Mouse (Mus musculus): Measurements from ENCODE around the gene Pard3b. TPM values are rescaled to one million over a fixed set of nuclear protein-coding genes. Genes with fewer than 3 reads are reported as not detected.

Gene Pard3b
- polyA plus RNA-seq, 1 experiment from 2014 or later = 10.5 TPM

DNA sequence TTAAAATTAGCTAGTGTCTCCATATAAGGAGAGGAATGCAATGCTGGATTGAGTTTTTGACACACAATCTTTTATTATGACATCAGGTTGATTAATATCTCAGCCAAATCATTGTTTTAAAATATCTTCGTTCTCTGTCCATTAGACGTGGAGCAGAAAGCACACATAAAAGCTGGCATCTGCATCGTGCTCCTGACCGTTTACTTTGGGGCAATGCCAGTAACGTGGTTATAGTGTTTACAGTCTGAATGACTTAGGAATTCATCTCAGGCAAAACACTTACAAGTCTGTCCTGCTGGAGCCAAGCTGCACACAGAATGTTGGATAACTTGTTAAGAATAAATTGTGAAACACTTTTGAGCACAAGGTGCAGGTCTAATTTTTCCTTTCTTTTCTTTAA, 141.3 kb downstream of the Pard3b start:
- no peak overlapping the region for H3K4me3 ChIP-seq (ENCODE audit: low read depth, low read length)
- H3K9me3 ChIP-seq (replicated peaks; ENCODE audit: control insufficient read depth, low read length) = no peaks in the 10 kb centered on the region
- H3K27ac ChIP-seq (ENCODE audit: low read depth, low read length) = no peak overlapping the region
- no peaks in the 10 kb centered on the region for H3K4me1 ChIP-seq (ENCODE audit: control insufficient read depth, insufficient read depth, low read length)
- no peak overlapping the region for H3K9ac ChIP-seq (ENCODE audit: low read depth, low read length)
- no peaks in the 10 kb centered on the region for H3K27me3 ChIP-seq (ENCODE audit: control insufficient read depth, insufficient read depth, low read length)
- H3K36me3 ChIP-seq (ENCODE audit: control insufficient read depth, insufficient read depth, low read length) = no peaks in the 10 kb centered on the region
- ATAC-seq (replicated peaks; ENCODE audit: insufficient number of reproducible peaks, low FRiP score, low TSS enrichment) = no peak
- no peak overlapping the region for H3K4me2 ChIP-seq
- 40% methylated on average over 5 of the region's 5 CpGs for WGBS (ENCODE audit: insufficient replicate concordance)

DNA sequence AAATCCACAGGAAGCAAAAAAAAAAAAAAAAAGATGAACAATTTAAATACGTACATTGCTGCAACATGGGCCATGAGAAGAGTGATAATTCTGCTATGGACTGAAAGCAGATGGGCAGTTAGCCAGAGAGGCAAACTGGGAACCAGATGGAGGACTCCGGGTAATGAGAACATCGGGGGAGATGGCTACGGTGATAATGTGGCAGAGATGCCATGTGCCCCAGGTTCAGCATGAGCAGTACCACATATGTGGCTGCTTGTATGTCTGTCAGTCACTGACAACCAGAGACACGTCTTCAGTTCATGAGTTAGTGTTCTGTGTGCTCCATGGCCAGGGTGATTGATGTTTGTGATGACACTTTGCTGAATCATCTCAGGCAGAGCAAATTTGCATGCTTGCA, 157.7 kb downstream of the Pard3b start:
- Histone ChIP-seq H3K4me3 (ENCODE audit: low read depth, low read length) (no peak overlapping the region), H3K27me3 (ENCODE audit: control insufficient read depth, insufficient read depth, low read length) (no peaks in the 10 kb centered on the region), H3K4me2 (no peak overlapping the region), H3K27ac (ENCODE audit: low read depth, low read length) (no peak overlapping the region), H3K9ac (ENCODE audit: low read depth, low read length) (no peak overlapping the region), H3K36me3 (ENCODE audit: control insufficient read depth, insufficient read depth, low read length) (no peaks in the 10 kb centered on the region), H3K4me1 (ENCODE audit: control insufficient read depth, insufficient read depth, low read length) (no peaks in the 10 kb centered on the region), H3K9me3 (replicated peaks; ENCODE audit: control insufficient read depth, low read length) (0 out of 2 replicates have a peak, but pooled peaks cover 3% of the 10 kb centered on the region)
- no peak for ATAC-seq (replicated peaks; ENCODE audit: insufficient number of reproducible peaks, low FRiP score, low TSS enrichment)
- WGBS (ENCODE audit: insufficient replicate concordance) = 82% methylated on average over 5 of the region's 5 CpGs

DNA sequence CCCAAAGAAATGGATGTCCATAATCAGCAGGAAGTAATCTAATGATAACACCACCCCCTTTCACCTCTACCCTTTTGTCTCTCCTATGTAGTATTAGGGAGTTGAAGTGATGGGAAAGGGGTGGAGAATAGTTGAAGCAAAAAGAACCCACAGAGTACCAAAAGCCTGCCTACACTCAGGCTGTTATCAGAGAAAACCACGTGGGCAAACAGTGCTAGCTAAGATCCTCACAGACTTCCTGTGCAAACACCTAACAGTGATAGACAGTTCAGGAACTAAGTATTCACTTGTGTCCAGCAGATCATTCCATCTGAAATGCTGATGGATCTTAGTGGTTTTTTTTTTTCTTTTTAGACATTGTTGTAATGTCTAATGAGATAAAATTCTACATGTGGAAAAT, 181.6 kb downstream of the Pard3b start:
- no peak for ATAC-seq (replicated peaks; ENCODE audit: insufficient number of reproducible peaks, low FRiP score, low TSS enrichment)
- Histone ChIP-seq H3K4me3 (ENCODE audit: low read depth, low read length) (no peak overlapping the region), H3K9ac (ENCODE audit: low read depth, low read length) (no peak overlapping the region), H3K9me3 (replicated peaks; ENCODE audit: control insufficient read depth, low read length) (no peaks in the 10 kb centered on the region), H3K27me3 (ENCODE audit: control insufficient read depth, insufficient read depth, low read length) (no peaks in the 10 kb centered on the region), H3K4me1 (ENCODE audit: control insufficient read depth, insufficient read depth, low read length) (no peaks in the 10 kb centered on the region), H3K4me2 (no peak overlapping the region), H3K27ac (ENCODE audit: low read depth, low read length) (no peak overlapping the region), H3K36me3 (ENCODE audit: control insufficient read depth, insufficient read depth, low read length) (no peaks in the 10 kb centered on the region)
- WGBS (ENCODE audit: insufficient replicate concordance) = 0% methylated on average over 1 of the region's 1 CpGs

DNA sequence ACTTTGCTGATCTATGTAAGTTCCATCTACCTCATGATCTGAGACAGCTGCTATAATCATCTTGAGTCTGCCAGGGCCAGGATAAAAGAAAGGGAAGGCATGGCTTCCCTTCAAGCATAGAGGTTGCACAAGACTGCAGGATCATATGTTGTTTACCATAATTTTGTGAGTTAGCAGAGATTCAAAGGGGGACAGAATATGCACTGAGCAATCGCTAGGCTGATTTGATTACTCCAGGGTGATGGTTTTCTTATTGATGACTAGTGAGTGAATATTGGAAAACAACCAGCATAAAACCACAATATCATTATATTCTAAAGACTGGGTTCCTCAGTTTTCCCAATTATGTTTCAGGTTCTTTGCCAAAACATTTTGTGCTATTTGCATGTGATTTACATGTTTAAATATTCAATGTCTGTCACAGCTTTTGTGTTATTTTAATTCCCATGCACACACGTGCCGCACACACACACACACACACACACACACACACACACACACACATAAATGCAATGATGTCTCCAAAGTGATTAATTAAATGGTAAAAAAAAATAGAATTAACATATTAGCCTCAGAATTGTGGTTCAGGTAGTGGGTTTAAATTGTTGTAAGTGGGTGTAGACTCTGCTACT, 187.1 kb downstream of the Pard3b start:
- H3K27ac ChIP-seq (ENCODE audit: low read depth, low read length) = no peak overlapping the region
- H3K36me3 ChIP-seq (ENCODE audit: control insufficient read depth, insufficient read depth, low read length) = no peaks in the 10 kb centered on the region
- no peak overlapping the region for H3K4me2 ChIP-seq
- no peaks in the 10 kb centered on the region for H3K4me1 ChIP-seq (ENCODE audit: control insufficient read depth, insufficient read depth, low read length)
- no peaks in the 10 kb centered on the region for H3K9me3 ChIP-seq (replicated peaks; ENCODE audit: control insufficient read depth, low read length)
- ATAC-seq (replicated peaks; ENCODE audit: insufficient number of reproducible peaks, low FRiP score, low TSS enrichment) = no peak
- H3K27me3 ChIP-seq (ENCODE audit: control insufficient read depth, insufficient read depth, low read length) = no peaks in the 10 kb centered on the region
- H3K4me3 ChIP-seq (ENCODE audit: low read depth, low read length) = no peak overlapping the region
- WGBS (ENCODE audit: insufficient replicate concordance) = 85% methylated on average over 3 of the region's 3 CpGs
- no peak overlapping the region for H3K9ac ChIP-seq (ENCODE audit: low read depth, low read length)

DNA sequence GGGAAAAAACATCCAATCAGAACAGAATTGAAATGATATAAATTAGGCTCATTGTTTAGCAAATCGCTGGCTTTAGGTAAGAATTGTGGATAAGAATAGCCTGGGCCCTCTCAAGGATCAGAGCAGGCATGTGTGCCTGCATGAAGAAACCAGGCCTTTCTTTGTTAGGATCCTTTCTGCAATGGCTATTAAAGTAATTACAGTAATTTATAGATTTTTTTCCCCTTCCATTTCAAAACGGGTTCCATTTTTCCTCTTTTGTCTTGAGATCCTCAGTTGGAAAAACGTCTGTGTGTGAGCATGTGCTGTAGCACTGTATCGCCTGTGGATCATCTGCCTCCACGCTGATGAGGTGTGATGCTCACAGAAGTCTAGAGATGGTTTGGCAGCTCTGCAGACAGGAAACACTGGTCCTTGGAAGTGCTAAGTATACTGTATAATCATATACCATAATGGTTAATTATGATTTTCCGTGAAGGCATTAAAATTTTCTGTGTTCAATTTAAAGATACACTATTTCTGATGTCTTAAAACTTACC, 198.5 kb downstream of the Pard3b start:
- no peak for ATAC-seq (replicated peaks; ENCODE audit: insufficient number of reproducible peaks, low FRiP score, low TSS enrichment)
- Histone ChIP-seq H3K36me3 (ENCODE audit: control insufficient read depth, insufficient read depth, low read length) (no peaks in the 10 kb centered on the region), H3K27ac (ENCODE audit: low read depth, low read length) (no peak overlapping the region), H3K4me1 (ENCODE audit: control insufficient read depth, insufficient read depth, low read length) (no peaks in the 10 kb centered on the region), H3K9ac (ENCODE audit: low read depth, low read length) (no peak overlapping the region), H3K4me3 (ENCODE audit: low read depth, low read length) (no peak overlapping the region), H3K9me3 (replicated peaks; ENCODE audit: control insufficient read depth, low read length) (no peaks in the 10 kb centered on the region), H3K27me3 (ENCODE audit: control insufficient read depth, insufficient read depth, low read length) (no peaks in the 10 kb centered on the region), H3K4me2 (no peak overlapping the region)
- 70% methylated on average over 6 of the region's 6 CpGs for WGBS (ENCODE audit: insufficient replicate concordance)

DNA sequence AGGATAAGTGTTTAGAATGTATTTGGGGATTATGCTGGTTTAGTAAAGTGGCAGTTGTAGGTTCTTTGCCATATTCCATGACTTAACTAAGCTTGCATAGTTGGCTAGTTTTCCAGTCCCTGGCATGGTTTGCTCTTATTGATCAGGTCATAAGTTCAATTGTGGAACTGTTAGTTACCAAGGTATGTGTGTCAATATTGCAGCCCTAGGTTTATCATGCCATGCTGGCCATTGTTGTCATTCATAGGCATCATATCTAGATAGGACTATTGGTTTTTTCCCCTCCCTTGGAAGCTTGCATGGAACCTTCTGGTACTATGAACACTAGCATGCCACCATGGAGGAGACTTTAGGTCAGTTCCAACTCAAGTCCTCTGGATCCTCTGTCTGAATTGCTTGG, 208.0 kb downstream of the Pard3b start:
- no peak for ATAC-seq (replicated peaks; ENCODE audit: insufficient number of reproducible peaks, low FRiP score, low TSS enrichment)
- Histone ChIP-seq H3K9ac (ENCODE audit: low read depth, low read length) (no peak overlapping the region), H3K4me1 (ENCODE audit: control insufficient read depth, insufficient read depth, low read length) (no peaks in the 10 kb centered on the region; the same call in 1 of the 2 replicates), H3K9me3 (replicated peaks; ENCODE audit: control insufficient read depth, low read length) (no peaks in the 10 kb centered on the region), H3K27me3 (ENCODE audit: control insufficient read depth, insufficient read depth, low read length) (no peaks in the 10 kb centered on the region), H3K4me2 (no peak overlapping the region), H3K4me3 (ENCODE audit: low read depth, low read length) (no peak overlapping the region), H3K27ac (ENCODE audit: low read depth, low read length) (no peak overlapping the region), H3K36me3 (ENCODE audit: control insufficient read depth, insufficient read depth, low read length) (no peaks in the 10 kb centered on the region)

DNA sequence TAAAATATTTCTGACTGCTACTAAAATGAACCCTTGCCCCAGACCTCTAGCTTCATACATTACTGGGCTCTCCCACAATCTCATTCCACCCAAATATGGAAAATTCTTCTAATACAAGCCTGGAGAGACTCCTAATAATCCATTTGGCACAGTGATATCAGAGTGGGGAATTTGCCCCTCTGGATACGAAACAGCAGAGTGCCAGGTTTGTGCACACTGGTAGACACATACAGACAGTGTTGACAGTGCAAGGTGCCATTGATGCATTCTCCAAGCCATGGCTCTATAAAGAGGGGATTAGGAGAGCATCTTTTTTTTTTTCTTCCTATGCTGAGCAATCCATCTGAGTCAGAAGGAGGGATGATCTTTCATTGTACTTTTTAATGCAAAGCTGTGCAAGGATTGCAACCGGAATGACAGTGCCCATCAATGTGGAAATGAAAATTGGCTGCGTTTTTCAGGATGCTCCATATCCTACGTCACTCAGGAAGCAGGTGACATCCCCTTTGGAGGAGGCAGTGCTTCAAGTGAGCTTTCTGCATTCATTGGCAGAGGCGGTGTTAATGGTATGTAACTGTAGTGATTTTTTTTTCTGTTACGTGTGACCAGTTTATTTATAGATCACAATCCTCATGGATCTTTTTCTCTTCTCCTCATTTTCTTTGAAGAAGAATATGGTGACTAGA, 210.5 kb downstream of the Pard3b start:
- 47% methylated on average over 6 of the region's 6 CpGs for WGBS (ENCODE audit: insufficient replicate concordance)
- no peak overlapping the region for H3K4me2 ChIP-seq
- H3K4me3 ChIP-seq (ENCODE audit: low read depth, low read length) = no peak overlapping the region
- no peak for ATAC-seq (replicated peaks; ENCODE audit: insufficient number of reproducible peaks, low FRiP score, low TSS enrichment)
- H3K27me3 ChIP-seq (ENCODE audit: control insufficient read depth, insufficient read depth, low read length) = no peaks in the 10 kb centered on the region
- no peaks in the 10 kb centered on the region for H3K9me3 ChIP-seq (replicated peaks; ENCODE audit: control insufficient read depth, low read length)
- no peak overlapping the region for H3K27ac ChIP-seq (ENCODE audit: low read depth, low read length)
- H3K36me3 ChIP-seq (ENCODE audit: control insufficient read depth, insufficient read depth, low read length) = no peaks in the 10 kb centered on the region
- no peak overlapping the region for H3K9ac ChIP-seq (ENCODE audit: low read depth, low read length)
- no peaks in the 10 kb centered on the region; the same call in 1 of the 2 replicates for H3K4me1 ChIP-seq (ENCODE audit: control insufficient read depth, insufficient read depth, low read length)

DNA sequence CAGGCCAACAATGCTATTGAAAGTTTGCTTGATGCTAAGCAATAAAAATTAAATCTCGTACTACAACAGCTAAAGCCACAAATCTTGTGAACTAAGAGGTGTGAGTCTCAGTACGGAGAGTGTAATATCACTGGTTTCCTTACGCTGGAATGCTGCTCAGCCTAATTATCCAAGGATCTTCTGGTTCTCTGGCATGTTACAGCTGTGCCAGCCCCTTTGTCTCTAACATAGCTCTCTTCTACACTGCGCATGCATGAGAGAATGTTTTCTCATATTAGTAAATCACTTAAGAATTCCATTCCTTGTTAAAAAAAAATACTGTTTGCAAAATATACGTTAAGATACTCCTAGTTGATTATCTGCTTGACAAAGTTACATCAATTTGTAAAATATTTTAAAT, 211.8 kb downstream of the Pard3b start:
- Histone ChIP-seq H3K27me3 (ENCODE audit: control insufficient read depth, insufficient read depth, low read length) (no peaks in the 10 kb centered on the region), H3K9ac (ENCODE audit: low read depth, low read length) (no peak overlapping the region), H3K4me2 (no peak overlapping the region), H3K4me1 (ENCODE audit: control insufficient read depth, insufficient read depth, low read length) (no peaks in the 10 kb centered on the region; the same call in 1 of the 2 replicates), H3K27ac (ENCODE audit: low read depth, low read length) (no peak overlapping the region), H3K4me3 (ENCODE audit: low read depth, low read length) (no peak overlapping the region), H3K36me3 (ENCODE audit: control insufficient read depth, insufficient read depth, low read length) (no peaks in the 10 kb centered on the region), H3K9me3 (replicated peaks; ENCODE audit: control insufficient read depth, low read length) (no peaks in the 10 kb centered on the region)
- WGBS (ENCODE audit: insufficient replicate concordance) = 74% methylated on average over 5 of the region's 5 CpGs
- ATAC-seq (replicated peaks; ENCODE audit: insufficient number of reproducible peaks, low FRiP score, low TSS enrichment) = no peak

DNA sequence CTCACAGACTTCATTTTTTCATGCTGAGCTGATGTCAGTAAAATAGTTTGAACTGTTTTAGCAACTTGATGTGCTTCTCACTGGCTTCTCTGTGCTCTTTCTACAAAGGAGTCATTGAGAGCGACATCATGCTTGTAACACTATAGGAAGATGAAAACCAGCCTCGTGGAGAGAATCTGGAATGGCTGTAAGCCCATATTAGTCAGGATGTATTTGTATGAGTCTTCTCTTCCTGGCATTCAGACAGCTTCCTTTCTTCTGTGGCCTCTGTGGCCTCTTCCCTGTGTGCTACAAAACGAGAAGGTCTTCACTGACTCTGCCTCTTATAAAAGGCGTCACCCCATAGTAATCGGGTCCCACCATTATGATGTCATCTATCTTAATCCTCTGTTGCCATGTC, 212.6 kb downstream of the Pard3b start:
- no peak overlapping the region for H3K9ac ChIP-seq (ENCODE audit: low read depth, low read length)
- ATAC-seq (replicated peaks; ENCODE audit: insufficient number of reproducible peaks, low FRiP score, low TSS enrichment) = no peak
- 50% methylated on average over 5 of the region's 5 CpGs for WGBS (ENCODE audit: insufficient replicate concordance)
- no peaks in the 10 kb centered on the region; the same call in 1 of the 2 replicates for H3K4me1 ChIP-seq (ENCODE audit: control insufficient read depth, insufficient read depth, low read length)
- no peak overlapping the region for H3K4me2 ChIP-seq
- no peaks in the 10 kb centered on the region for H3K27me3 ChIP-seq (ENCODE audit: control insufficient read depth, insufficient read depth, low read length)
- H3K4me3 ChIP-seq (ENCODE audit: low read depth, low read length) = no peak overlapping the region
- no peaks in the 10 kb centered on the region for H3K36me3 ChIP-seq (ENCODE audit: control insufficient read depth, insufficient read depth, low read length)
- no peaks in the 10 kb centered on the region for H3K9me3 ChIP-seq (replicated peaks; ENCODE audit: control insufficient read depth, low read length)
- no peak overlapping the region for H3K27ac ChIP-seq (ENCODE audit: low read depth, low read length)
